Mouse (Mus musculus) mature B cell (primary cell): Measurements from ENCODE around the gene Smc1a.
"Not testable (repeated sequence)": the region's sequence is repeated elsewhere in the genome, so short reads cannot be mapped to it uniquely, and the experiment has no call there.

Experiments
- in situ Hi-C: fragments of 300-500 bp; cut with MboI; formaldehyde crosslinking; loops from 2 replicates; pipeline ENCODE4 v1.14.3; 2019

Gene Smc1a

GRCm38 (mm10) chrX:152016151-152017145 lies at the start of gene Smc1a, which contains the start of gene Ribc1:
TSS of gene Smc1a (plus strand) at chrX:152016428.
TSS of gene Ribc1 (minus strand) at chrX:152016295.
- in situ Hi-C loops, result no loop called here

GRCm38 (mm10) chrX:151999006-151999710 lies 17.1 kb upstream of the Smc1a start:
- in situ Hi-C loops, result no loop called here

GRCm38 (mm10) chrX:152001182-152001684 lies 15.0 kb upstream of the Smc1a start:
- in situ Hi-C loops, result no loop called here

GRCm38 (mm10) chrX:152001737-152002710 lies 14.2 kb upstream of the Smc1a start, which contains the start of gene Hsd17b10:
TSS of gene Hsd17b10 (plus strand) at chrX:152001845.
- in situ Hi-C loops, result no loop called here

- in situ Hi-C loops, result no loop called here
Measured at GRCm38 (mm10) chrX:152002865-152003264, 13.4 kb upstream of the Smc1a start.

GRCm38 (mm10) chrX:152007863-152008262 lies 8.4 kb upstream of the Smc1a start:
- in situ Hi-C loops, result no loop called here

GRCm38 (mm10) chrX:152015752-152016150 lies 477 bp upstream of the Smc1a start:
- in situ Hi-C loops, result no loop called here

- in situ Hi-C loops, result no loop called here
Measured at GRCm38 (mm10) chrX:152017186-152017585, 958 bp downstream of the Smc1a start.

- in situ Hi-C loops, result no loop called here
Measured at GRCm38 (mm10) chrX:152019294-152019693, 3.1 kb downstream of the Smc1a start.

- in situ Hi-C loops, result no loop called here
Measured at GRCm38 (mm10) chrX:152039865-152040264, 23.6 kb downstream of the Smc1a start.

- in situ Hi-C loops, result no loop called here
Measured at GRCm38 (mm10) chrX:152047230-152047629, 31.0 kb downstream of the Smc1a start.

GRCm38 (mm10) chrX:152052546-152052945 lies 36.3 kb downstream of the Smc1a start:
- in situ Hi-C loops, result no loop called here

- in situ Hi-C loops, result no loop called here
Measured at GRCm38 (mm10) chrX:152054094-152054493, 37.9 kb downstream of the Smc1a start.

GRCm38 (mm10) chrX:152065674-152066073 lies 49.4 kb downstream of the Smc1a start:
- in situ Hi-C loops, result no loop called here

GRCm38 (mm10) chrX:152067789-152068188 lies 51.6 kb downstream of the Smc1a start:
- in situ Hi-C loops, result no loop called here

- in situ Hi-C loops, result not testable (repeated sequence)
Measured at GRCm38 (mm10) chrX:152089832-152090614, 73.8 kb downstream of the Smc1a start.

GRCm38 (mm10) chrX:152097572-152097971 lies 81.3 kb downstream of the Smc1a start:
- in situ Hi-C loops, result no loop called here
